Mouse (Mus musculus) cortical plate, adult 2 months (tissue): ENCODE measurements at regions not wholly inside any gene's neighbourhood (a gene's known extent, or its start where the extent isn't known, plus 50 kb on each side); places are given as distances from the start of the nearest gene placed in this dataset.
"Not testable (repeated sequence)": the region's sequence is repeated elsewhere in the genome, so short reads cannot be mapped to it uniquely, and the experiment has no call there.

Experiments
- H3K27ac ChIP-seq: fragments of 200-500 bp; 2 replicates; pipeline ENCODE4 v1.5.1; 2012; ENCODE audit warnings: low read length, control low read depth, inconsistent platforms; ENCODE audit not compliant: insufficient read depth
- H3K4me1 ChIP-seq: fragments of 200-500 bp; 2 replicates; pipeline ENCODE4 v1.6.1; 2011; ENCODE audit warnings: low read length; ENCODE audit not compliant: control insufficient read depth, insufficient read depth
- H3K4me3 ChIP-seq: fragments of 200-500 bp; 2 replicates; pipeline ENCODE4 v1.5.1; 2011; ENCODE audit warnings: mild to moderate bottlenecking, low read length, control low read depth; ENCODE audit not compliant: insufficient read depth
- CTCF ChIP-seq: fragments of 200-500 bp; IDR thresholded peaks from 2 replicates; pipeline ENCODE4 v1.5.1; 2011; ENCODE audit warnings: mild to moderate bottlenecking, control low read depth, low read length; ENCODE audit not compliant: insufficient read depth; ENCODE audit errors: extremely low read depth
- POLR2A ChIP-seq: fragments of 200-500 bp; IDR thresholded peaks from 2 replicates; pipeline ENCODE4 v1.6.1; 2011; ENCODE audit warnings: mild to moderate bottlenecking, low read length, control low read depth; ENCODE audit not compliant: insufficient read depth; ENCODE audit errors: extremely low read depth

GRCm38 (mm10) chr3:133684747-133685146 is 139.8 kb upstream of the Tet2 start:
- no peaks in the 10 kb centered on the region for H3K4me1 ChIP-seq
- TF ChIP-seq POLR2A (no peak), CTCF (no peak)
- no peak overlapping the region for H3K27ac ChIP-seq
- H3K4me3 ChIP-seq = no peak overlapping the region

GRCm38 (mm10) chr3:133685393-133685792 is 140.5 kb upstream of the Tet2 start:
- no peak for TF ChIP-seq CTCF
- no peak for TF ChIP-seq POLR2A
- H3K27ac ChIP-seq = no peak overlapping the region

GRCm38 (mm10) chr3:133694057-133694456 is 149.1 kb upstream of the Tet2 start:
- H3K27ac ChIP-seq = no peak overlapping the region
- TF ChIP-seq POLR2A = no peak
- TF ChIP-seq CTCF = no peak
- H3K4me3 ChIP-seq = no peak overlapping the region
- no peaks in the 10 kb centered on the region for H3K4me1 ChIP-seq

More at GRCm38 (mm10) chr3:133685393-133685792, 140.5 kb upstream of the Tet2 start:
- no peaks in the 10 kb centered on the region for H3K4me1 ChIP-seq
- no peak overlapping the region for H3K4me3 ChIP-seq

GRCm38 (mm10) chr3:133696122-133696521 is 151.2 kb upstream of the Tet2 start:
- no peak overlapping the region for H3K27ac ChIP-seq
- TF ChIP-seq CTCF = no peak
- no peak for TF ChIP-seq POLR2A
- no peaks in the 10 kb centered on the region for H3K4me1 ChIP-seq
- H3K4me3 ChIP-seq = no peak overlapping the region

GRCm38 (mm10) chr3:133704849-133705248 is 159.9 kb upstream of the Tet2 start:
- not testable (repeated sequence) for H3K27ac ChIP-seq, H3K4me1 ChIP-seq

GRCm38 (mm10) chr3:133711518-133711917 is 166.6 kb upstream of the Tet2 start:
- Histone ChIP-seq H3K4me1 (no peaks in the 10 kb centered on the region), H3K4me3 (no peak overlapping the region), H3K27ac (no peak overlapping the region)
- TF ChIP-seq POLR2A (no peak), CTCF (no peak)

More at GRCm38 (mm10) chr3:133704849-133705248, 159.9 kb upstream of the Tet2 start:
- not testable (repeated sequence) for H3K4me3 ChIP-seq

GRCm38 (mm10) chr3:133722550-133723290 is 177.8 kb upstream of the Tet2 start:
- TF ChIP-seq POLR2A (no peak), CTCF (no peak)
- H3K4me3 ChIP-seq = no peak overlapping the region
- H3K27ac ChIP-seq = no peak overlapping the region
- H3K4me1 ChIP-seq = no peaks in the 10 kb centered on the region

- no peak for TF ChIP-seq POLR2A
- no peak for TF ChIP-seq CTCF
- H3K4me3 ChIP-seq = no peak overlapping the region
- no peaks in the 10 kb centered on the region for H3K4me1 ChIP-seq
- no peak overlapping the region for H3K27ac ChIP-seq
Measured at GRCm38 (mm10) chr3:133726831-133727230, 181.9 kb upstream of the Tet2 start.

GRCm38 (mm10) chr3:133735603-133736002 is 190.7 kb upstream of the Tet2 start:
- Histone ChIP-seq H3K4me3 (no peak overlapping the region), H3K27ac (no peak overlapping the region), H3K4me1 (no peaks in the 10 kb centered on the region)
- TF ChIP-seq CTCF (no peak), POLR2A (no peak)

GRCm38 (mm10) chr3:133738936-133739335 is 194.0 kb upstream of the Tet2 start:
- no peak overlapping the region for H3K4me3 ChIP-seq
- H3K4me1 ChIP-seq = no peaks in the 10 kb centered on the region
- no peak overlapping the region for H3K27ac ChIP-seq
- no peak for TF ChIP-seq POLR2A
- TF ChIP-seq CTCF = no peak

GRCm38 (mm10) chr3:133744552-133745118 is 199.7 kb upstream of the Tet2 start:
- no peak overlapping the region for H3K4me3 ChIP-seq
- no peak for TF ChIP-seq POLR2A
- TF ChIP-seq CTCF = no peak
- H3K27ac ChIP-seq = no peak overlapping the region
- H3K4me1 ChIP-seq = no peaks in the 10 kb centered on the region
